Mouse (Mus musculus): ENCODE results near the gene Kifc3.

- TF ChIP-seq CTCF (IDR thresholded peaks at IDR 0.05; ENCODE audit: low read depth, low read length) = no peak
- TF ChIP-seq POLR2A (IDR thresholded peaks at IDR 0.05; ENCODE audit: extremely low read depth, insufficient read depth, low read length) = no peak
Observed at GRCm38 (mm10) chr8:95141469-95142074, 61.0 kb downstream of the Kifc3 start.

Measured in liver, adult 2 months (tissue).